Mouse (Mus musculus) myocyte (in vitro differentiated cells): ENCODE measurements at regions not wholly inside any gene's neighbourhood (a gene's known extent, or its start where the extent isn't known, plus 50 kb on each side); places are given as distances from the start of the nearest gene placed in this dataset.

Source experiments
- H3K27me3 ChIP-seq: one replicate; pipeline ENCODE4 v1.6.1; 2011; ENCODE audit not compliant: control insufficient read depth, insufficient read depth, insufficient read length
- H3K36me3 ChIP-seq: one replicate; pipeline ENCODE4 v1.6.1; 2011; ENCODE audit not compliant: control insufficient read depth, insufficient read depth
- H3K4me2 ChIP-seq: one replicate; pipeline ENCODE4 v1.6.1; 2011; ENCODE audit warnings: low read depth, control low read depth
- H3K4me3 ChIP-seq: one replicate; pipeline ENCODE4 v1.5.1; 2011; ENCODE audit warnings: mild to moderate bottlenecking, control low read depth, moderate library complexity
- H3K79me2 ChIP-seq: one replicate; pipeline ENCODE4 v1.6.1; 2011; ENCODE audit not compliant: control insufficient read depth, insufficient read depth
- H3ac ChIP-seq: one replicate; pipeline ENCODE4 v1.6.1; 2011; ENCODE audit not compliant: control insufficient read depth, insufficient read length
- CEBPB ChIP-seq: IDR thresholded peaks from 2 replicates; pipeline ENCODE4 v1.6.1; 2011; ENCODE audit warnings: mild to moderate bottlenecking, moderate library complexity; ENCODE audit not compliant: poor library complexity, insufficient read depth, severe bottlenecking
- E2F4 ChIP-seq: IDR thresholded peaks from one replicate; pipeline ENCODE4 v1.6.1; 2011; ENCODE audit warnings: mild to moderate bottlenecking, control low read depth, moderate library complexity; ENCODE audit not compliant: insufficient read depth
- MAX ChIP-seq: IDR thresholded peaks from one replicate; pipeline ENCODE4 v1.6.1; 2011; ENCODE audit warnings: low read depth, mild to moderate bottlenecking, control low read depth
- MYOD1 ChIP-seq, 3 experiments: IDR thresholded peaks; one replicate each; pipeline ENCODE4 v1.6.1; 2011; ENCODE audit warnings: control low read depth in 2 of 3, low read depth in 2 of 3, mild to moderate bottlenecking in 2 of 3, moderate library complexity in 1 of 3; ENCODE audit not compliant: insufficient read length in 2 of 3, control insufficient read depth in 1 of 3
- MYOG ChIP-seq, 3 experiments: IDR thresholded peaks; one replicate each; pipeline ENCODE4 v1.6.1; 2011; ENCODE audit warnings: control low read depth in 2 of 3, low read depth in 2 of 3, mild to moderate bottlenecking in 2 of 3; ENCODE audit not compliant: insufficient read length in 2 of 3, control insufficient read depth in 1 of 3, insufficient read depth in 1 of 3
- POLR2A ChIP-seq: IDR thresholded peaks from one replicate; pipeline ENCODE4 v1.6.1; 2011; ENCODE audit warnings: low read depth, mild to moderate bottlenecking, control low read depth, moderate library complexity; ENCODE audit not compliant: insufficient read length
- POLR2AphosphoS2 ChIP-seq: IDR thresholded peaks from one replicate; pipeline ENCODE4 v1.6.1; 2011; ENCODE audit warnings: low read depth, control low read depth; ENCODE audit not compliant: insufficient read length
- REST ChIP-seq: IDR thresholded peaks from one replicate; pipeline ENCODE4 v1.6.1; 2011; ENCODE audit warnings: mild to moderate bottlenecking, control low read depth, moderate library complexity; ENCODE audit not compliant: insufficient read depth, insufficient read length
- SRF ChIP-seq: IDR thresholded peaks from one replicate; pipeline ENCODE4 v1.6.1; 2011; ENCODE audit warnings: low read depth; ENCODE audit not compliant: control insufficient read depth, insufficient read length
- TCF12 ChIP-seq: IDR thresholded peaks from one replicate; pipeline ENCODE4 v1.6.1; 2011; ENCODE audit warnings: mild to moderate bottlenecking, control low read depth; ENCODE audit not compliant: poor library complexity, insufficient read depth, severe bottlenecking
- TCF3 ChIP-seq: IDR thresholded peaks from one replicate; pipeline ENCODE4 v1.6.1; 2011; ENCODE audit warnings: low read depth, control low read depth; ENCODE audit not compliant: insufficient read length
- USF1 ChIP-seq: IDR thresholded peaks from one replicate; pipeline ENCODE4 v1.6.1; 2011; ENCODE audit warnings: low read depth, mild to moderate bottlenecking, control low read depth, moderate library complexity

DNA sequence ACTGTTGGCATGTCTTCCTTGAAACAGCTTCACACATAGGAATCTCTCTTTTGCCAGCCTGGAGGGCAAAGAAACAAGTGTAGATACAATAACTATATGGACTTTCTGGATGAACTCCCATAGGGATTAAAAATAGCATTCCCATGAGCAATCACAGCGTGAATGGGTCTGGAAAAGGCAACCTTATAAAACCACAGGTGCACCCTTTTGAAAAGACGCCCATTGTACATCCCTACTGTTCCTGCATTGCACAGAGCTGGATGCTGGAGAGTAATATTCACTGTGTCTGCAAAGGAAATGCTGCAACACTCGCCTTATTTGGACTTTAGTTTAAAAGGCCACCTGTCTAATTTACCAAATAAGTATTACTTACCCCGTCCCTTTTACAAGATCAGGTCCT is 72.4 kb upstream of the Fndc3b start:
- Histone ChIP-seq H3K79me2 (no peaks in the 10 kb centered on the region), H3K36me3 (no peaks in the 10 kb centered on the region), H3K4me3 (no peak overlapping the region), H3ac (no peak overlapping the region), H3K27me3 (no peaks in the 10 kb centered on the region), H3K4me2 (no peak overlapping the region)
- TF ChIP-seq TCF3 (no peak), MYOG (IDR thresholded peaks at IDR 0.05; ENCODE audit: control insufficient read depth in 1 of 3, insufficient read depth in 1 of 3, insufficient read length in 2 of 3, low read depth in 2 of 3) (no peak), MAX (no peak), CEBPB (no peak), E2F4 (no peak), POLR2AphosphoS2 (no peak), POLR2A (no peak)

DNA sequence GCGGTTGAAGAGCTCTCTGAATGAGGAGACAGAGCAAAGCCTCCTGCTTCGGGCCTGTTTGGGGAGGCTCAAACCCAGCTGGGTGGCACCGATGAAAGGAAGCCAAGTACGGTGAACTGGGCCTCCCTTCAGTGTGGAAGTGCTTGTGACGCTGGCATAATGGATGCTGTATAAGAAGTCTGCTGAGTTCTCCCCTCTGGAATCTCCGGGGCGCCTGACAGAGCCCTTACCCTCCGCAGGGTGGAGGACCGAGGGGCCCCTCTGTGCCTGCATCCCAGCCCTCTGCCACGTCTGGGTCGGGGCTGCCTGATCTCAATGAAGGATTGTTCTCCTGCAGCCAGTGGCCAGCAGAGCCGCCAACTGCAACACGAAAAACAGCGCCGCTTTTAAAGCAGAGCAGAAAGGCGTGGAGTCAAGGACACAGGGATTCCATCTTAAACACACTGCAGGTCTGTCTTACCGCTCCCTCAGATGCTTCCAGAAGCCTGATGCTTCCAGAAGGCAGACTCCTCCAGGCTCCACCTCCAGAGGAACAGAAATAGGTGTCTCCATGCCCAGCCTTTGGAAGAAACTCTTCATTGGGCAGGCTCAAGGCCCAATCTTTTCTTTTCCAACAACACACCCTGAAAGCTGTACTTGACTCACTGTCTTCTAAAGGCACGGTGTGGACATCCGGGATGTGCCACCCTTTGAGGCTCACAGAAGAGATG is 71.1 kb upstream of the Fndc3b start:
- Histone ChIP-seq H3K4me3 (no peak overlapping the region), H3K79me2 (no peaks in the 10 kb centered on the region), H3K36me3 (no peaks in the 10 kb centered on the region), H3K27me3 (no peaks in the 10 kb centered on the region), H3ac (no peak overlapping the region), H3K4me2 (no peak overlapping the region)
- no peak for TF ChIP-seq TCF3
- TF ChIP-seq POLR2AphosphoS2 = no peak
- no peak for TF ChIP-seq POLR2A
- TF ChIP-seq E2F4 = no peak
- TF ChIP-seq MYOD1 (IDR thresholded peaks at IDR 0.05; ENCODE audit: control insufficient read depth in 1 of 3, insufficient read length in 2 of 3, low read depth in 2 of 3) = no peak
- TF ChIP-seq USF1 = no peak
- no peak for TF ChIP-seq MAX
- TF ChIP-seq TCF12 = no peak
- no peak for TF ChIP-seq REST
- no peak for TF ChIP-seq MYOG (IDR thresholded peaks at IDR 0.05; ENCODE audit: control insufficient read depth in 1 of 3, insufficient read depth in 1 of 3, insufficient read length in 2 of 3, low read depth in 2 of 3)

DNA sequence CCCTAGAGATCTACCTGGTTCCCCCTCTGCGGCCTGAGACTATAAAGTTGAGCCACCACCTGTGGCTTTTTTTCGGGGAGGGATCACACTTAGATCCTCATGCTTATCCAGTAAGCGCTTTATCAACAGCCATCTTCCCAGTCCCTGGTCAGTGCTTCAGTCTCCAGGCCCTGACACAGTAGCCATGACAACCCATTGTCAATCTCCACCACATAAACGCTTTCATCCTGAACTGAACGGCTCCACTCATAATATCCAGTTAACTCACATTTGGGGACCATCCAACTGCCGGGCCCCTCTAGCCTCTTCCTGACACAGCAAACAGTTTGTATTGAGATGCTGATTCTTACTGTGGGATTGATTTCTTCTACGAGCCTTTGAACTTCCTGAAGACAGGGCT is 68.8 kb upstream of the Fndc3b start:
- H3K36me3 ChIP-seq = no peaks in the 10 kb centered on the region
- no peaks in the 10 kb centered on the region for H3K79me2 ChIP-seq
- TF ChIP-seq TCF3 = no peak
- no peak for TF ChIP-seq MYOD1 (IDR thresholded peaks at IDR 0.05; ENCODE audit: control insufficient read depth in 1 of 3, insufficient read length in 2 of 3, low read depth in 2 of 3)
- TF ChIP-seq USF1 = no peak
- TF ChIP-seq E2F4 = no peak
- TF ChIP-seq POLR2A = no peak
- no peak for TF ChIP-seq POLR2AphosphoS2
- no peak overlapping the region for H3K4me2 ChIP-seq
- no peak overlapping the region for H3ac ChIP-seq
- no peaks in the 10 kb centered on the region for H3K27me3 ChIP-seq
- H3K4me3 ChIP-seq = no peak overlapping the region

DNA sequence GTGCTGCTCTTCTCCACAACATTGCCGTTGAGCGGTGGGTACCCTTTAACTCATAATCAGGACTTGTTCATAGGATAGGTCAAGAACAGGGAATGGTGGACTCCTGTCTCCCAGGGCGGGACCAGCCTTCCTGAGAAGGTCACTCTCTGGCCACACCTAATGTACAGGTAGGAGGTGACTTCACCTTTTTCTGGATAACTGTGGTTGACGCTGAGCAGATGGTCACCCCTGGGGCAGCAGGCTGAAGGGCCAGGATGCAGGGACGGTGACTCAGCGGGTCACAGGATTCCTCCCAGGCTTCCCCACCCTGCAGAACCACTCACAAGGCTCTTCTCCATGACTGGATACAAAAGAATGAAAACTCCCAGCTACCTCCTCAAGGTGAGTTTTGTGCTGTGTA is 66.6 kb upstream of the Fndc3b start:
- TF ChIP-seq TCF12 (no peak), TCF3 (no peak), MYOG (IDR thresholded peaks at IDR 0.05; ENCODE audit: control insufficient read depth in 1 of 3, insufficient read depth in 1 of 3, insufficient read length in 2 of 3, low read depth in 2 of 3) (no peak)
- no peak overlapping the region for H3K4me2 ChIP-seq
- no peaks in the 10 kb centered on the region for H3K27me3 ChIP-seq
- H3K79me2 ChIP-seq = no peaks in the 10 kb centered on the region
- H3K36me3 ChIP-seq = no peaks in the 10 kb centered on the region
- no peak overlapping the region for H3ac ChIP-seq
- no peak overlapping the region for H3K4me3 ChIP-seq

DNA sequence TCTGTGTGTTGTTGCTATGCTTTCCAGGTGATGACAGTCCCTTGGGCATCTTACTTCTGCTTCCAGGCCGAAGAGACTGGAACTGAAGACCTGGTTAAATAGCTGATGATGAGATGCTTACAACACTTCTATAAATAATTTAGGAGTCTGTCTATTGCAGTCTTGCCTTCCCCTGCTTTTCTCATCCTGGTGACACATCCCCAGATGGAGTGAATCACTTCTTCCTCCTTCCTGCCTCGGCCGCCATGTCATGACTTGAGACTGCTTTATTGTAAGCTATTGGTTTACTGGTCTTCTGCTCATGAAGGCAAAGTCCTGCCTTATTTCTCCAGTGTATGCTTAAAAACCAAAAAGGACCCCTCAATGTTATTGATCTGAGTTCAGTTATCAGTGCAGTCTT is 62.1 kb upstream of the Fndc3b start:
- peak overlapping the region; percentile 0 for H3K4me2 ChIP-seq
- no peaks in the 10 kb centered on the region for H3K27me3 ChIP-seq
- H3K79me2 ChIP-seq = no peaks in the 10 kb centered on the region
- no peak overlapping the region for H3K4me3 ChIP-seq
- no peak overlapping the region for H3ac ChIP-seq
- no peak for TF ChIP-seq TCF3
- TF ChIP-seq CEBPB = no peak
- no peak for TF ChIP-seq E2F4
- no peak for TF ChIP-seq POLR2AphosphoS2
- no peak for TF ChIP-seq REST
- no peak for TF ChIP-seq TCF12
- no peak for TF ChIP-seq POLR2A
- no peak for TF ChIP-seq SRF
- TF ChIP-seq MYOG (IDR thresholded peaks at IDR 0.05; ENCODE audit: control insufficient read depth in 1 of 3, insufficient read depth in 1 of 3, insufficient read length in 2 of 3, low read depth in 2 of 3) = no peak
- TF ChIP-seq MYOD1 (IDR thresholded peaks at IDR 0.05; ENCODE audit: control insufficient read depth in 1 of 3, insufficient read length in 2 of 3, low read depth in 2 of 3) = no peak
- no peak for TF ChIP-seq USF1
- no peak for TF ChIP-seq MAX
- no peaks in the 10 kb centered on the region for H3K36me3 ChIP-seq
